Mouse (Mus musculus) spleen, adult 18-20 months (tissue): ENCODE data around the gene Igfbp2.

Experiments used
- DNase-seq, 2 experiments: peaks; one replicate each; pipeline ENCODE4 v3.0.0; 2022; ENCODE audit warnings: mixed read lengths in 2 of 2

The Igfbp2 gene

DNA sequence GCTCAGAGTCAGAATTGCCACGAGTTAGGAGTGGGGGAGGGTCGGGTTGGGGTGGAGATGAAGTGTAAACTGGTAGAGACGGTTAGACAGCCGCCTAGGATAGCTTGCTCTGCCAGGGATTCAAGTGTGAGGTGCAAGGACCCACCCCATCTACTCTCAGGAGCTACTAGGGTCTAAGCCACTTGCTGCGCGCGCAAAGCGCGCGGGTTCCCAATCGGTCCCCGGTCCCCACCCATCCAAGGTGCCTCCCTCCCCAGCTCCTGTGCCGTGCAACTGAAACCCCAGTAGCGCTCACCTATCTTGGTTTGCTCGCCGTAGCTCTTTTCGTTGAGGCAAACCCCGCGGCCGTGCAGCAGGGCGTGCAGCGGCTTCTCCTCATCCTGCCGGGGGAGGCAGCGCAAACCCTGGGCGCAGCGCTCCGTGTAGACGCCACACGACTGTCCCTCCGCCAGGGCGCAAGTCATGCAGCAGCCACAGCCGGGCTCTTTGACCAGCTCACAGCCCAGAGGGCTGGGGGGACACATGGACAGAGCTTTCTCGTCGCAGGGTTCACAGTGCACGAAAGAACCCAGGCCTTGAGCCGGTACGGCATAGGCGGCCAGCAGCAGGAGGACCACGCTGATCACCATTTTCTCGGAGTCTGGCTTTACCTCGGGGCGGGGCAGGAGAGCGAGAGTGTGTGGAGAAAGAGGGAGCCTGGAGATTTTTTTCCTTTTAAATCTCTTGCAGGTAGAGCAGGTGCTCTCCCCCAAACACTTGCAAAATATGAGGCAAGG is 49.4 kb downstream of the Igfbp2 start:
- no peak for DNase-seq

DNA sequence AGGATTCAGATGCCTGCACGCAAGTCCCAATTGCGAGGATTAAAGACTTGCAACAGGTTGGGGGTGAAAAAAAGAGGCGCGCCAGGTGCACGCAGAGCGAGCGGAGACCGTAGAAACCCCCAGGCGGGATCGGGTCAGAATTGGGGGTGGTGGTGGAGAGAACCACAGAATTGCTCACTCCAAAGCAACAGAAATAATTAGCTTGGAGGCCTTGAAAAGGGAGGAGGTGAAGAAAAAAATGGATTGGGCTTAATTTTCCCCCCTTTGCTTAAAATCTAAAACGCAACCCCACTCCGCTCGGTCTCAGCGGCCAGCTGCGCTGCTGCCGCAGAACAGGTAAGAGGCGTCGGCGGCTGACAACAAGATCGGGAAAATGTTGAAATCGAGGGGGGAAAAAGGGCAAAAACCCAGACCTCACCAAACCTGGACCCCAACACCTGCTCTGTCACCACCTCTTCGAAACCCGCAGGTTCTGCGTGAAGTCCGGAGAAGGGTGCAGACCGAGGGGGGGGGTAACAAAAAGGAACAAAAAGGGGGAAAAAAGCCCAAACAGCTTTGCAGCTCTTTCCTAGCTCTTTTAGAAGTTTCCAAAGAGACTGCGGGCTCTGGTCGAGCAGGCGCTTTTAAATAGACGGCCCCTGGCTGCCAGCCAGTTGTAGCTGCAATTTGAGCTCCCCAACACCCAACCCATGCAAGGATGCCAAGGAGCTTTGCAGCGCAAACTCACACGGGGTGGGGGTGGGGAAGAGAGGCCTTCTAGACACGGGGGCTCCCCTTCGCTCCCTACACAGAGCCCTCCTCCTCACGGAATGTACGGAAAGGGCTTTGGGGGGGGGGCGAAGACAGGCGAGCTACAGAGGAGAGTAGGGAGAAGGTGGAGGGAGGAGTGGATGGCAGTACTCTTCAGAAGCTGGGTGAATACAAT is 50.2 kb downstream of the Igfbp2 start, which contains the start of gene Igfbp5:
Igfbp5 (minus strand) TSS at position 598 of the 925 bp plus-strand sequence.
- no peak for DNase-seq

DNA sequence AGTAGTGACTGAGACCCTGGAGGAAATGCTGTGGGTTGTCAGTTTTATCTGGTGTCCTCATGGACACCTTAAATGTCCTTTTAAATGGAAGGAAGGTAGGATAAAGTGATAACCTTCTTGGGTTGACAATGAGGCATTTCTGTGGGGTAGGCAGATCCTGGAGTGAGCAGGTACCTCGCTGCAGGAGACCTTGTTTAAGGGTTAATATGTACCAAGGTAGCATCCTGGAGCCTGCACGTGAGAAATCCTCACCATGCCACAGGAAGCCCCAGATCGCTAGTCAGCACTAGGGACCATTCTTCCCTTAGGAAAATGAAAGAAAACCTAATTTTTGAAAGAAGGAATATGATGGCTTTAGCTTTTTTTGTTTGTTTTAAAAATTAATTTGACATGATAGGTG is 51.4 kb downstream of the Igfbp2 start:
- DNase-seq, result no peak

DNA sequence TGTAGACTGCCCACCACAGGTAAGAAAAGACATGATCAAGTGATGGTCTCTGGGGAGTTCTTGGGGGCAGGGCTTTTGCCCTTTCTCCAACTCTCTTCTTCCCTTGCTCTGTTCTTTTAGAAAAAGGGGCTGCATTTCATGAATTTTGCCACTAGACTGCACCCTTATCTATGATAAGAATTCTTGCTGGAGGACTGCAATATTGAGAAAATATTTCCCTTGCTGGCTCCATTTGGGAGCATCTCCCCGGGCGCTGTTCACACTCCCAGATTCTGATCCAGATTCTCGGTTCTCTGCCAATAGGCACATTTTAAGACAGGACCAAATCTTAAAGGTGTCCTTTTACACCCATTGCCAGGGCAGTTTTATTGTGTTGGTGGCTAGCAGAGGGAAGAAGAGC is 51.8 kb downstream of the Igfbp2 start:
- no peak for DNase-seq

DNA sequence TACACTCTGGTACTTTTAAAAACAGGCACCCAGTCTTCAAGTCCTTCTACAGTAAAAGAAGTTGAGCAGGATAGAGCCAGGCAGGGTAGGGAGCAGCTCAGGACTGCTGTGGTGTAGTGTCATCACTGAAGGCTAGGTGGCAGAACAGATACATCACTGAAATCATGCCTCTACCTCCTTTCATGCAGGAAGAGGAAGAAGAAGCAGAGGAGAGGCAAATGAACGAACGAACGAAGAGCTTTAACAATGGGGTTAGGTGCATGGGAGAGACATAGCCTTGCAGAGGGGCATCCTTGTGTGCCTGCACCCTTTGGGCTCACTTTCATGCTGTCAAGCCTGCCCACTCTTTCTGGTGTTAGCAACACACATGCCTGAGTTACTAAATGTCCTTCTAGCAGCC is 53.6 kb downstream of the Igfbp2 start:
- no peak for DNase-seq

DNA sequence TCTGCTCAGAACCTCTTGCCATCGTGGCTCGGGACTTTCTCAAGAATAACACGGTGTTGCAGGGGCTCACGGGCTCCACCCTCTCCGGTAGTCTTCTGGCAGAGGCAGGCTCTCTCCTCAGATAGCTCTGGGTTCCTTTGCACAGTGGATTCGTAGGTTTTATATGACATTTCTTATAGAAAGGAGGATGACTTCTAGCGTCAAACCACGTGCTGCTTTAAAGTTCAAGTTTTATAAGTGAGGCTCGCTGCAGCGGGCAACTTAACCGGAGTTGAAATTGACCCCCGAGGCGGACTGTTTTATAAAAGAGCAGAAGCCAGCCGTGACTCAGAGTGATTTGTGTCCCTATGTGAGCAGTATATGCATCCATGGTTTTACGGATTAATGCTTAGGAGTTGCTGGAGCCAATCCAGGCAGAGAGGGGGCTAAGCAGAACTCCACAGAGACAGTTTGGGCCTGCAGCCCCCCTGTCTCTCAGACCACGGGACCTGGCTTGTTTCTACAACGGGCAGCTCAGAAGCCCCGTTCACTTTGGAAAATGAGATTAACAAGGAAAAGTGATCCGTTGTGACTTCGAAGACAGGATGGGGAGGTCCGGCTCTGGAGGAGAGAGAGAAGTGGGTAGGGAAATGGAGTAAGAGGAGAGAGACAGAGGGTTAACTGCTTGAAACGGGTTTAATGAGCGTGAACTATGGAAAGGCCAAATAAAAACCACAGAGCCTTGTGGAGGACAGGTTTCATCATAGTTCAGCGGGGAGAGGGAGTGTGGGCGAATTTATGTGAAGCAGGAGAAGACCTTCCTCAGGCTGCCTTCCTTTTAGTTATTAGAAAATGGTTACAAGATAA is 54.4 kb downstream of the Igfbp2 start:
- DNase-seq, result no peak

DNA sequence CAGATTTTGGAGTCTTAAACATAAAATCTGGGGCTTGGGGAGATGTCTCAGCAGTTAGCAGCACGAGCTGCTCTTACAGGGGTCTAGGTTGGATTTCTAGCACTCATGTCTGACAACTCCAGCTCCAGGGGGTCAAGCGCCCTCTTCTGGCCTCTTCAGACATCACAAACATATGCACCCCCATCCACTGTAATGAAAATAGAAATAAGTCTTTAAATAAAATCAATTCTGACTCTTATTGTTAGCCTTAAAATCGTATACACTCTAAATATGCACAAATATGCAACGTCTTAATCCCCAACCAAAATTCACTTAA is 55.0 kb downstream of the Igfbp2 start:
- no peak for DNase-seq

DNA sequence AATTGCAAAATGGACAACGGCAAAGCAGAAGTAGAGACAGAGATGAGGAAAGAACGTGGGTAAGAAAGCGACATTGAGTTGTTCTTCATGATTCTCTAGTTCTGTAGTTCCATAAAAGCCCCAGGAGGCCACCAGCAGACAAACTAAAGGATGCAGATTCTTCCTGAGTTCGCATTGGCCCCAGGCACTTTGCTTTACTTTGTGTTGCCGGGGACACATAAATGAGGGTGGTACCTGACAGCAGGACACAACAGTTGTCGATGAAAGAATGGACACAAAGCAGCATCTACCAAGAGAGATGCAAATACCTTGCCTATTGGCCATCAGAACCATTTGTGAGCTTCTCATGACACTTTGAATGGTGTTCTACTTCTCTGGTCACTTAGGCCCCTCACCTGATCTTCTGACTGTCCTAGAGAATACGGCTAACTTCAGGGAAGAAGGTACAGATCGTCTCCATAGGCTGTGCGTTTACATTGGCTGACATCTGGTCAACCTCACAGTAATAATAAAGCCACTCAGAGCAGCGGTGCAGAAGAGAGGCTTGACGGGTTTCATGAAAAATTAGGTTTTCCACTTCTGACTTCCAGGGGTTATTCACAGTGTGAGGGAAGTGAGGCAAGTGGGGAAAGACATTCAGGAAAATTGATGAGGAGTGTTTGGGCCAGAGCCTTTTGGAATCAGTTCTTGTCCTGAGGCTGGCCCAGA is 61.0 kb downstream of the Igfbp2 start:
- no peak for DNase-seq

DNA sequence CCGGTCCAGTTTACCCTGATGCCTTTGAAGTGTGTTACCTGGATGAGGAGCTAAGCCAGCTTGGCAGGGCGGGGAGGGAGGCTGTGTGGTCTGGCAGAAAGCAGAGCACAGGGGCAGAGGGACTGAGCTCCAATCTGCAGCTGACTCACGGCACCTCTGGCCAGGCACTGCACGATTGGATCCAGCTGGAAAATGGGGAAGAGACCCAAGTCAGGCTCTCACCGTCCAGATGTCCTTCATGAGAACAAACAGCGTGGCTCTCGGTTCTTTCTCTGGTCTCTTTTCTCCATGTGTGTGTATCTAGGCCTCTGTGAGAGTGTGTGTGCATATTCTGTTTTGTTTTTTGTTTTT is 61.5 kb downstream of the Igfbp2 start:
- DNase-seq, result no peak

DNA sequence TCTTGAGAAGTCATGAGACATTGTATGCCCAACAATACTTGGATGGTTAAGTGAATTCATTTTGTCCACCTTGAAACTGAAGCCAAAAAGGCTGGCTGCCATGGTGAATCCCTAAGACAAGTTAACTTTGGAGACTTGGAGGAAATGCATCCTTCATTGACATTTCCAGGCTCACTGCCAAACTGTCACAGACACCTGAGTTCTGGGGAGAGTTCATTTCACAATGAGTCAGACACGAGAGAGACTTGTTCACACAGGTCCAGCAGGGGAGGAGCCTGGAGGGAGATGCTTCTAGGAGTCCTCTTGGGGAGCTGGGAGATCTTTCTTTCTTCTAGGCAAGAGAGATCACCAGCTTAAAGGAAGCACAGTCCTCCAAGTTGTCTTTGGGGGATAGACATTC is 63.6 kb downstream of the Igfbp2 start:
- DNase-seq, result no peak

DNA sequence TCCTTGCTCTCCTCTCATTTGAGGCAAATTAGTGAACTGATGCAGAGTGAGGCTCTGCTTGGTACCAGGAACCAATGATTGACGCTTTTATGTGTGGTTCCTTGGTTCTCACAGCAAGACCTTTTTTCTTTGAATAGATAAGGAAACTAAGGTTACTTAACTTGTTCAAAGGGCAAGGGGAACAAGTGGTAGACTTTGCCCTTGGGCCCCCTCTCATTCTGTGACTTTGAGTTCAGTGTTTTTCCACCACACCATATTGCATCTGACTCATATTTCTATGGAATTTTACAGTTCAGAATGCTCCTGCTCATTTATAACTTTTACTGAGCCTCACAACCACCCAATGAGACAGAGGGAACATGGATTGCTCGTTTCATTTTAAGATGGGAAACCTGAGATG is 71.5 kb downstream of the Igfbp2 start:
- no peak for DNase-seq
